Mouse (Mus musculus) heart, adult 18-20 months (tissue): ENCODE data around the gene Treml2. TPM values are rescaled to one million over a fixed set of nuclear protein-coding genes. Genes with fewer than 3 reads are reported as not detected.

Experiments used
- DNase-seq, 2 experiments: peaks; one replicate each; pipeline ENCODE4 v3.0.0; 2021 to 2022; ENCODE audit warnings: mixed read lengths in 1 of 2
- long read RNA-seq, 2 experiments: library from polyadenylated mRNA; stranded (forward); transcript quantifications; one replicate each; pipeline ENCODE4 v2.0.0; 2021
- total RNA-seq, 2 experiments: library from RNA; stranded (reverse); gene quantifications; 2 replicates each; pipeline ENCODE4 v1.2.3; 2021

The Treml2 gene
- total RNA-seq: 1 to 10 TPM in 1 of 2 experiments, under 1 TPM in 1; 0.65 to 1.1 TPM
- long read RNA-seq, experiment 1: 0 reads
- long read RNA-seq, experiment 2: 0 reads

DNA sequence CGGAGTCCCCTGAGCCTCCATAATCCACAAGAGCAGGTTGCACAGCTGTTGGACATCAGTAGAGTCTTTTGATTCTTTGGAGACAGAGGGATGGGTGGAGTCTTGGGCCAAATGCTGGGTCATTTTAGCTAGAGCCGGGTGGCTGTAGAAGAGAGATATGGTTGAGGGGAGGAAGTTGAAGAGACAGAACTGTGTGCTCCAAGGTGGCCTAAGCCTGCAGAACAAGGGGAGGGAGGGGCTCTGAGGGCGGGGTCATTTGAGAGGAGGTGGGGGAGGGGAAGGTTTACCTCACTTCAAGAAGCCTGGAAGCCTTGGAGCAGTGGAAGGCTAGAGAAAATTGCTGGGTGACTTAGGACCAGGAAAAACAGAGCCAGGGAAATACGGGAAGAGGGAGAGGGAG, at the start of gene Treml2:
TSS of gene Treml2 (plus strand) at position 296 of the 400 bp plus-strand sequence.
- no peak for DNase-seq

DNA sequence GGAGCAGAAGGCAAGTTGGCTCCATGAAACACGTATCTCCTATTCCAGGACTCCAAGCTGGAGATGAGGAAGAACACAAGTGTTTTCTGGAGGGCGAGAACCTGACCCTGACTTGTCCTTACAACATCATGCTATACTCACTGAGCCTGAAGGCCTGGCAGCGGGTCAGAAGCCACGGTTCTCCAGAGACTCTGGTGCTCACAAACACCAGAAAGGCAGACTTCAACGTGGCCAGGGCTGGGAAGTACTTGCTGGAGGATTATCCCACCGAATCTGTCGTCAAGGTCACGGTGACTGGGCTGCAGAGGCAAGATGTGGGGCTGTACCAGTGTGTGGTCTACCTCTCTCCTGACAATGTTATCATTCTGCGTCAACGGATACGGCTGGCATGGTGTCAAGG, 49.8 kb upstream of the Treml2 start:
- DNase-seq: no peak

DNA sequence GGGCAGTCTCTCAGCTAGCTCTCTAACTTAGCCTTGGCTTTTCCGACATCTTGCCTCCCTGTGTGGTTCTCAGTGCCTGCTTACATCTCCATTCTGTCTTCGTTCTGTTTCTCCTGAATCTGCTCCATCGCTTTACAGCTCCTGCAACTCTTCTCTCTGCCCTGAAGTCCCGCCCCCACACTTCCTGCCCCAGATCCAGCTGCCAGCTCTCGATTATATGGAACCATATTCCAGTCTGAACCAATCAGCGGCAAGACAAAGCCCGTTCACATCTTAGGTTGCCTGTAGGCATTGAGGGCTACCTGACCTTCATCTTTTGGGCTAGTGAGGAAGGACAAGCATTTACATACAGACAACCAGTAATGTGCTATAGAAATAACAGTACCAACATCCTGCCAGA, 48.7 kb upstream of the Treml2 start:
- no peak for DNase-seq

DNA sequence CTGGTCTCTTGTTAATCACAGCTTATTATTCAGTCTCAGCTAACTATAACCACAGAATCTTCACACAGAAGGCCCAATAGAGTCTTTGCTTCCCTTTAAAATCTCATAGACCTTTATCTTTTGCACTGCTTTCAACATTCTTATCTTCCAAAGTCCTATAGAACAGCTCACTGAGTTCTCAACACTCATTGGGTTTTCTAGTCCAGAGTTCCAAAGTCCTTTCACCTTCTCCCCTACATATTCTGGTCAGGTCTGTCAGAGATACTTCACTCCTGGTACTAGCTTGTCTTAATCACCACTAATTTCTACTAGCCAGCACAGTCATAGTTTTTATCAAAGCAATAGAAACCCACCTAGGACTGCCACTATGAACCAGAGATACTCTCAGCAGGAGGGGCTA, 42.7 kb upstream of the Treml2 start:
- DNase-seq: no peak

DNA sequence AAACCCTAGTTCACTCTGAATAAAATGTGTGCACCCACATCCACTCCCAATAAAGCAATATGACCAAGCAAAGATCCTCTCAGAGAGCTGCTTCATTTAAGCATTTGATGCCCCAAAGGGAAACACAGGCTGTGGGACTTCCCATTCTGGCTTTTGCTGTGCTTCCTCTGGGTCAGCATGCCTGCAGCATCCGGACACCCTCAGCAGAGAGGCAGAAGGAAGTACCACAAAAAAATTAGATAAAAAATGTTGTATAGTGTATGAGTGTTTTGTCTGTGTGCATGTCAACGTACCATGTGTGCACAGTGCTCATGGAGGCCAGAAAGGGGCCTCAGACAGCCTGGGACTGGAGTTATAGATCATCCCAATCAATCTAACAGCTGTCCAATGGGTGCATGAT, 37.4 kb upstream of the Treml2 start:
- peak in 1 of 2 experiments; percentile 9 for DNase-seq

DNA sequence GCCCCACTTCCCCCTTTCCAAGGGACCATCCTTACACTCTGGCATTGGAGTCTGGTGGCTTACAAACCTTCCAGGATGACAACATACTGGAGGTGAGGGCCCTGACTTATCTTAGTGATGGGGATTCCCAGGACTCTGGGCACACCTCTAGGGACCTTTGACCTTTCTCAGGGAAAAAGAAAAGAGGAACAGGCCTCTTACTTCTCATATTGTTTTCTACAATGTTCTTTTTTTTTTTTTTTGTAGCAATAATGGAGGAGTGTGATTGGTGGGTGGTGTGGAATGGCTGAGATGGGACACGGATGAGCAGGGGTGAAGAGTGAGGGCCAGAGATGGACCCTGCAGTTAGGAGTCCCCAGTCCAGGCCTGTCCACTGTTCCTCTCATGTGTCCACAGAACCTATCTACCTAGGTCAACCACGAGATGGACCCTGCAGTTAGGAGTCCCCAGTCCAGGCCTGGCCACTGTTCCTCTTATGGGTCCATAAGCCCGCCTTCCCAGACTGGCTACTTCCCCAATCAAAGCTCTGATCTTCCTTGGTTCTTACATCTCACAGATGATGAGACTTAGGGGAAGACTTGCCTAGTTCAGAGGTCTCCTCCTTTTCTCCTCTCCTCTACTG, 35.4 kb upstream of the Treml2 start, which contains the start of gene Treml4:
TSS of gene Treml4 (plus strand) at position 555 of the 622 bp plus-strand sequence.
- no peak for DNase-seq

DNA sequence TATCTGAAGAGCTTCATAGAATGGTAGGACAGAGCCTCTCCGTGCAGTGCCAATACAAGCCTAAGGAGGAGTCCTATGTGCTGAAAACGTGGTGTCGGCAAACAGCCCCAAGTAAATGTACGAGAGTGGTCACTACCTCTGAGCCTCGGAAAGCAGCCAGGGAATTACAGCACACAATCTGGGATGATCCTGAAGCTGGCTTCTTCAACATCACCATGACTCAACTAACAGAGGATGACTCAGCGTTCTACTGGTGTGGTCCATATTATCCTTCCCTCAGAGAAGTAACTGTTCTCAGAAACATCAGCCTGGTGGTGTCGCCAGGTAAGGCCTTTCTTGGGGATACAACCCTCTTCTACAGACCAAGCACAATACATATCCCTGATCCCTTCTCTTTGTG, 34.6 kb upstream of the Treml2 start:
- DNase-seq: no peak

DNA sequence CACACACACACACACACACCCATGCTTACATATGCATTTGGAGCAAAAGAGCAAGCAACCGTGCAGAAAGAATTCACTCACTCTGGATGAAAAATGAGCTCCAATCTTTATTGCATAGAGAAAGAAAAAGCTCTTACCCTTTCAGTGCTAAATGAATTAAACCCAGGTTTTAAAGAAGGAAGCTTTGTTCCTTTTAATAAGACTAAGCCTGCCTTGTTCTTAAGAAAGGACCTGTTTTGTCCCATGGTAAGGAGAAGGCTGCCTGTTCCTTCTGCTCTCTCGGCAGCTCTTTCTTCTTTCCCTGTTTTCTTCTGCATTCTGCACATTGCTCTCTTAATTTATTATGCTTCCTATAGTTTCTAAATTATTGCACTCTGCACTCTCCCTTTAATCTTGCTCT, 33.2 kb upstream of the Treml2 start:
- no peak for DNase-seq

DNA sequence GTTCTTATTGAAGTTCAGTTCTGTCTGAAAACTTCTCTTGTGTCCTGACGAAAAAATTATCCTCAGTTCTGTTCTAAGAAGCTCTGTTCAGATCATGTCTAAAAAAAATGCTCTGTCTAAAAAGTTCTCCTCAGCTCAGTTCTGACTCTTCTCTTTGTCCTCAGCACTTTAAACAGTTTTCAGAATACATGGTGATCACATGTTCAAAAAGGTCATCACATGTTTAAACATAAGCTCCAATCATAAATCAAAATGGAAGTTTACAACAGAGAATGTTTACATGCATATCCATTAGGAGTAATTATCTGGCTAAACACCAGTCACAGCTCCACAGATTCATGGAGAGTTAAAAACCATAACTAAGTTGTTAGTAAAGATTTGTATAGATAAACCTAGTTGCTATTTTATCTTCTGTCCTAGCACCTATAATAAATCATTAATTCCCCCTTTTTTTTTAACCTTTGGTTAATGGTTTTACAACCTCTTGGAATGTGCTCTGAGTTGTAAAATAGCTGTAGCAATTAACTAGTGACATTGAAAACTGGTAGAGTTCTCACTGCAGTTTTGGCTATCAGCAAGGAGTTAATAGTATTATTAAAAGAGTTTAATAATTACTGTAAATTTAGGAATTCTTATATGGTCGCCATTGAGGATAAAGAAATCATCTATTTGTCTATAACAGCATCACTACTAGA, 32.5 kb upstream of the Treml2 start:
- DNase-seq: no peak

DNA sequence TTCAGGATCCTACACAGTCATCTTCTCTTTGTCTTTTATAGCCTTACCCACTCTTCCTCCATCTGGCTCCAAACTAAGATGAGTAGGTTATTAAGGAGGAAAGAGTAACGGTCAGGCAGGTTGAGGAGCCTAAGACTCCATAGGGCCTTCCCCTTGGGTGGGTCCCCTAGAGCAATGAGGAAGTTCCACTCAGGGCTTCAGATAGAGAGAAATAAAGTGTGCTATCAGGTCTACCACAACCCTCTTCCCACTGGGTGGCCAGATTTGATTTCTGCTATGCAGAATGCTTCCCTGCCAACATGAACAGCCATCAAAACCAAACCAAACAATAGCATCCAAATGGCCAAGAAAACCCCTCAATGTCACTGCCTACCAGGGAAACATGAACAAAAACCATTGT, 31.7 kb upstream of the Treml2 start:
- DNase-seq: no peak

DNA sequence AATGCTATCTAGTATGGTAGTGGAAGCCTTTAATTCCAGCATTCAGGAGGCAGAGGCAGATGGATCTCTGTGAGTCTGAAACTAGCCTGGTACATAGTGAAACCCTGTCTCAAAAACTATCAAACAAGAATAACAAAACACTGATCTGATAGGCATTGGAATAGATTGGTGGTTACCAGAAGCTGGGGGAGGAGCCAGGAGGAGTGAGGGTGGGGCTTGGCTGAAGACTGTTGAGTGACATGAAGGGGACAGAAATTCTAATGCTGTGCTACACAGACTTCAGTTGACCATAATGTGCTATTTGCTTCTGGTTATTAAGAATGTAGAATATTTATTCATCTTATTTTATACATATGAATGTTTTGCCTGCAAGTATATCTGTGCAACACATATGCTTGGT, 31.0 kb upstream of the Treml2 start:
- no peak for DNase-seq

DNA sequence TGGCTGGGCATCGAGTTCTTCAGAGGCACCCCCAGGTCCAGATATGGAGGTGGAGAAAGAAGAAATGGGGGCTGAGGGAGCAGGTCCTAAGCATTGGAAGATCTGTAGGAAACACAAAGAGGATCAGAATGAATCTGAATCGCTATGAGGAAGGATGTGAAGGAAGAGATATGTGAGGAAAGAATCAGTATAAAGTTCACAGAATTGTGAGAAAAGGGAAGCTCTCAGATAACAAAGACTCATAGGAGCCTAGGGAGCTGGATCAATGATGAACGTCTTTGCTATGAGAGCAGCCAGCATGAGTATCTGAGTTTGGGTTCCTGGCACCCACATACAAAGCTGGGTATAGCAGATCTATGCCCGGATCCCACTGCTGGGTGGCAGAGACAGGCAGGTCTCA, 29.5 kb upstream of the Treml2 start:
- DNase-seq: no peak

DNA sequence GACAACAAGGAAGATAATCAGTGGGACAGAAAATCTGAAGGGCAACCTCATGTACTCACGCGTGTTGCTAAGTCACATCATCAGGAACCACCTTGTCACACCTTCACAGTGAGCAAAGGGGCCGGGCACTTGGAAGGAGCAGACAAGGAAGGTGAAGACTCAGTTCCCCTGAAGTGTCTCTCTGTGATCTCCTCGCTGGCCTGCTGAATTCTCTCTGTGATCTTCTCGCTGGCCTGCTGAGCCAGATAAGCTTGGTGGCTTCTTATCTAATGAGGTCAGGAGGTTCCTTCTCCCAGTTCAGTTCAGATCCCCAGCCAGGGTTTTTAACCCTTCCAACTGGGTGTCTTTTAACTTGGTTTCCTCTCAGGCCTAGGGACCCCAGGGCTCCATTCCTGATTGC, 27.1 kb upstream of the Treml2 start:
- no peak for DNase-seq

DNA sequence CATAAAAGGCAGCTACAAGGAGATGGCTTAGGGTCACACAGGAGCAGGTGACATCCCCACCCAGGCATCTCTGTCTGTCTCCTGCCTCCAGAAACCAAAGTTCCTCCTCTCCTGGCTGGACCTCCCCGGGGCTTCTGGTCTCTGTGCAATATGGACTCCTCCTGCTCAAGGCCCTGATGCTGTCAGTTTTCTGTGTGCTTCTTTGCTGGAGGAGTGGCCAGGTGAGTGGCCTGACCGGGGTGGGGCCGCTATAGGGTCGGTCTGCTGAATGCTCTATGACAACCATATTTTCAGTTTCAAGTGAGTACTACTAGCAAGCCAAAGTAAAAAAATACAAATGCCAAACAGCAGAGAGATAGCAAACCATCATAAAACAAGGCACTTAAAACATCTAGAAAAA, 26.7 kb upstream of the Treml2 start:
- DNase-seq: no peak

DNA sequence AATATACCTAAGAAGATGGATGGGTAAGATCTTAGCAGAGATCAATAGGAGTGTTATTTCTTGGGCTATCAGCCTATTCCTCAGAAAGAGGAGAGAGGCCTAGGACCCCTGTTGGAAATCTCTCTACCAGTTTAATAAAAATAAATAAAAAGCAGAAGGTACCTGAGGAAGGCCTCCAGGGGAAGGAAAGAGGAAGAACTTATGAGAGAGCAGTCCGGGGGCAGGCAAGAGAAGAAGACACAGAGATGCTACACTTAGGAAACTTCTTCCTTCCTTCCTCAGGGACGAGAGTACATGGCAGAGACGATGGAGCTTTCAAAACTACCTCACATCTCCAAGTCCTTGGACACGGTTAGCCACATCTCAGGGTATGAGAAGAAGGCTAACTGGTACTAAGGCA, 25.2 kb upstream of the Treml2 start:
- DNase-seq: no peak

DNA sequence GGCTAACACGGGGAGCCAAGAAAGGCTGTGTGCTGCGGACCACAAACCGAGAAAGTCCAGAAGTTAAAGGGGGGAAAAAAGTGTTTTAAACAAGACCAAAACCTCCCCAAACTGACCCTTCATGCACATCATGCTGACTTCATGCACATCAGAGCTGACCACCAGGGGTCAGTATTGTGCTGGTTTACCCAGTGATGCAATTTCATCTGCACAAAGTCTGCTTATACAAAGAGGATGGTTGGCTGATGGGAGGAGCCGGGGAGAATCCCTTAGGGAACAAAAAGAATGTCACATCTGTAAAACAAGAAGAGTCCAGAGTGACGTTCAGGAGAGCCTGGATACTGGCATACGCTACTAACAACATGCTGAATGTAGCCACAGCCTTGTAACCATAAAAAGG, 24.4 kb upstream of the Treml2 start:
- peak; percentile 69 to 89 for DNase-seq

DNA sequence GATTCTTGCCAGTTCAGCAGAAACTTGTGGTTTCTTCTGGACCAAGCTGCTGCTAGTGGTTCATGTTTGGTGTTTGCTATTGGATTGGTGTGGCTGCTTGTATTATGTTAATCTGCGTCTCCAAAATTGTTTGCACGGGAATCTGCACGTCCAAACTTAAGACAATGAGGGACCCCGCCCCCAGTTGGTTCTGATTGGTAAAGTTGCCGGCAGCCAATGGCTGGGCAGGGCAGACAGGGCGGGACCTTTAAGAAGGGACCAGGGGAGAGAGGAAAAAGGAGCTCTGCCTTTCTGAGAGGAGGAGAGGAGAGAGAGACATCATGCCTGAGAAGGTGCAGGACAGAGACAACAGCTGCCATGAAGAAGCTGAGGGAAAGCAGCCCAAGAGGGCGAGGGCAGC, 23.6 kb upstream of the Treml2 start:
- no peak for DNase-seq

DNA sequence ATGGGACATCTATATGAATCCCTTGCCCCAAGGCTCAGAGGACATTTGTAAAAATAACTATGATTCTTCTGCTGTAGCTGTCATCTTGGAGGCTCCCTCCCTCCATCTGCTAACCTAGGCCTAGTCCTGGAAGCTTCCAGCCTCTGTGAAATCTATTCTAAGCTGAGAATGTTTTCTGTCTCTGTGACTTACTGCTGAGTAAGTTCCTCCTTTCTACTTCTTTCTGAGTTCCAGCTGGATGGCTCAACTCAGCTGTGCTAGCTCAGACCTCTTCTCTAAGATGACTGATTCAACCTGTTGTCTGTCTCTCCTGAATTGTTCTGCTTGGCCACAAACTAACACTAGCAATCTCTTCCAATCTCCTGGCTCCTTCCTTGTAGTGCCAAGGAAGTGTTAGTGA, 20.9 kb upstream of the Treml2 start:
- no peak for DNase-seq

DNA sequence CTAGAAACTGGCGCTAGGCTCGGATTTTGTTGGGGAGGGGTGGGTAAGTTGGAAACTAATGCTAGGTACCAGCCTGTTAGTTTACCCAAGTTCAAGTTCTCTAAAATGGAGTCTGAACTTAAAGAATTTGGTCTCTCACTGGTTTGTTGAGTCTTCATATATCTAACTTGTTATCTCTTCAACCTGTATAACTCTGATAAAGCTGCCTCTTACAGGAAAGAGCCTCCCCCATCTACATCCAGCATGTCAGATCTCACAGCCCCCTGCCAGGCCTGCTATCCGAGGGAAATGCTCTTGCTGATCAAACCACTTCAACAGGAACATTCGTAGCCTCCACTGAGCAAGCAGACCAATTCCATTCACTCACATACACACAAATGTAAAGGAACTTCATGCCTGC, 20.3 kb upstream of the Treml2 start:
- no peak for DNase-seq

DNA sequence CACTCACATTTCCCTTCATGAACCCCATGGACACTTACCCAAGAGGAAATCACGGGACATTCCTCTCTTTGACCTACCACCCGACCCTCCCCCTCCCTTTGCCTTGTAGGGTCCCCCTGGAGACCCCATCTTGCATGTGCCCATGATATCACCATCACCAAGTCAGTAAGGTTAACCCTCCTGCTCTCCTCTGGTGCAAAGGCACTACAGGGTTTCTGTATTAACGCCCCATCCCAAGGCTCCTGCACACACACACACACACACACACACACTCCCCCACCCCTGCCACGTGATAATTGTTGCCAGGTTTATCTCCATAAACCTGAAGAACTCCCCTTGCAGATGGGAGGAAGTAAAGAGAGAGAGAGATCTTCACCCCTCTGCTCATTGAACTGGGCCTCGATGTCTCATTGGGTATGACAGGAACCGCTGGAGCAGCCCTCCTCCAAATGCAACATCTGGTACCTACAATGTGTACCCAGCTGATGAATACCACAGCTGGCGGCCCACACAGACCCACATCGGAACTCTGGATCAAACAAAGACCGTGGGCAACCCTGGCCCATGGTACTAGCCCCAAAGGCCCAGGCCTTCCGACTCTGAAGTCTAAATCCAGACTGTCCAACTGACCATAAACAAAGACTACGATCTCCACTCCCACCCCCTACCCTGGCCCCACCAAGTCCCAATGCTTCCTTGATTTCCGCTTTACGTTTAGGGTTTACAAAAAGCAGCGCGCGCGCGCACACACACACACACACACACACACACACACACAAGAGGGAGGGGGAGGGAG, 18.2 kb upstream of the Treml2 start:
- DNase-seq: no peak

DNA sequence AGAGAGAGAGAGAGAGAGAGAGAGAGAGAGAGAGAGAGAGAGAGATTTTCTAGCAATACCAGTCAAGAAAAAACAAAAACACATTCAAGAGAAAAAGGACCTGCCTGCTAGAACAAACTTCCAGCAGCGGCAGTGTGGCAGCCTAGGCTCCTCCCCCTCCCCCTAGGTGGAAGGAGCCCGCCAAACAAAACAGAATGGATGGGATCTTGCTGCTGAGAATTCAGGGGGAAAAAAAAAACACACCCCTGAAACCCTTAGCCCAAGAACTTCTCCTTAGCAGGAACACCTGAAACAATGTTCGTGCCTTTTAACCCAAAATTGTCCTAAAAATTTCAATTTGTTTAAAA, 17.6 kb upstream of the Treml2 start:
- DNase-seq: no peak

DNA sequence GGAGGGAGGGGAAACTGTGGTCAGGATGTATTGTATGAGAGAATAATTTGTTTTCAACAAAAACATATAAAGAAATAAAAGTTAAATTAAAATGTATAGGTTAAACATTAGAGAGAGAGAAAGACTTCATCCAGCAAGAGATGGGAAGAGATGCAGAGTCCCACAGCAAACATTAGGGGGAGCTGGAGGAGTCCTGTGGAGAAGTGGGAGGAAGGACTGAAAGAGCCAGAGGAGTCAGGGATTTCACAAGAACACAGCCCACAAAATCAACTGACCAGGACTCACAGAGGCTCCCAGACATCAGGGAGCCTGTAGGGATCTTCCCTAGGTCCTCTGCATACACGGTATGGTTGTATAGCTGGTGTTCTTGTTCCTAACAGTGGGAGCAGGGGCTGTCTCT, 12.5 kb upstream of the Treml2 start:
- no peak for DNase-seq

DNA sequence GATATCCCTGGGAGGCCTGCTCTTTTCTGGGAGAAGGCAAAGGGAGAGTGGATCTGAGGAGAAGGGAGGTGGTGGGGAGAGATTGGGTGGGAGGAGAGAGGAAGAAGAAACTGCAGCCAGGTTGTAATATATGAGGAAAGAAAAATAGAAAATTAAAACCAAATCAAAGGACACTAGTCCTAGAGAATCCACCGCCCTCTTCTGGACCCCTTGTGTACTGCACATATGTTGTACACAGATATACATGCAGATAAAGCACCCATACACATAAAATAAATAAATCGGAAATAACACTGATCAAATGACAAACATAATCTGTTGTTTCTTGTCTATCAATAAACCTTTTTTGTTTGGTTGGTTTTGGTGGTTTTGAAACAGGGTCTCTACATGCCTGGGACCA, 12.0 kb upstream of the Treml2 start:
- DNase-seq: no peak
